Mouse (Mus musculus): ENCODE data around the gene Fbxo46. TPM values are rescaled to one million over a fixed set of nuclear protein-coding genes. Genes with fewer than 3 reads are reported as not detected.

Gene Fbxo46
- polyA plus RNA-seq, 1 experiment from 2014 or later, result 10.1 TPM

- no peak overlapping the region for H3K27ac ChIP-seq (ENCODE audit: low read depth, low read length)
- no peaks in the 10 kb centered on the region for H3K9me3 ChIP-seq (replicated peaks; ENCODE audit: control insufficient read depth, low read length)
- peaks cover 72% of the 10 kb centered on the region for H3K36me3 ChIP-seq (ENCODE audit: control insufficient read depth, insufficient read depth, low read length)
- H3K9ac ChIP-seq (ENCODE audit: low read length), result no peak overlapping the region
- H3K4me2 ChIP-seq (ENCODE audit: low read length), result no peak overlapping the region
- H3K27me3 ChIP-seq (replicated peaks; ENCODE audit: control insufficient read depth, insufficient read depth, low read length), result no peaks in the 10 kb centered on the region
- WGBS, result 61% methylated on average over 18 of the region's 18 CpGs
- H3K4me1 ChIP-seq (ENCODE audit: control insufficient read depth, insufficient read depth, low read length), result no peaks in the 10 kb centered on the region
- DNase-seq (ENCODE audit: low spot score) (no peak), ATAC-seq (no peak)
- no peak overlapping the region for H3K4me3 ChIP-seq (ENCODE audit: low read depth, low read length)
These were observed 32.9 kb upstream of the Fbxo46 start for GRCm38 (mm10) chr7:19086760-19087159.

- no peaks in the 10 kb centered on the region for H3K27me3 ChIP-seq (replicated peaks; ENCODE audit: control insufficient read depth, insufficient read depth, low read length)
- H3K9ac ChIP-seq (ENCODE audit: low read length), result no peak overlapping the region
- 40% methylated on average over 10 of the region's 10 CpGs for WGBS
- ATAC-seq (no peak), DNase-seq (ENCODE audit: low spot score) (peak; percentile 70)
- H3K4me3 ChIP-seq (ENCODE audit: low read depth, low read length), result no peak overlapping the region
- no peak overlapping the region for H3K27ac ChIP-seq (ENCODE audit: low read depth, low read length)
- H3K4me2 ChIP-seq (ENCODE audit: low read length), result no peak overlapping the region
- H3K9me3 ChIP-seq (replicated peaks; ENCODE audit: control insufficient read depth, low read length), result no peaks in the 10 kb centered on the region
- peaks cover 56% of the 10 kb centered on the region for H3K36me3 ChIP-seq (ENCODE audit: control insufficient read depth, insufficient read depth, low read length)
- H3K4me1 ChIP-seq (ENCODE audit: control insufficient read depth, insufficient read depth, low read length), result peaks cover 10% of the 10 kb centered on the region; the same call in 1 of the 2 replicates
These were observed 30.8 kb upstream of the Fbxo46 start for GRCm38 (mm10) chr7:19088813-19089212.

GRCm38 (mm10) chr7:19091913-19092312 lies 27.7 kb upstream of the Fbxo46 start:
- no peaks in the 10 kb centered on the region for H3K27me3 ChIP-seq (replicated peaks; ENCODE audit: control insufficient read depth, insufficient read depth, low read length)
- DNase-seq (ENCODE audit: low spot score), result no peak
- peaks cover 19% of the 10 kb centered on the region for H3K4me1 ChIP-seq (ENCODE audit: control insufficient read depth, insufficient read depth, low read length)
- H3K9ac ChIP-seq (ENCODE audit: low read length), result peak overlapping the region; percentile 40; the same call in 1 of the 2 replicates
- H3K4me3 ChIP-seq (ENCODE audit: low read depth, low read length), result no peak overlapping the region
- ATAC-seq, result no peak
- H3K4me2 ChIP-seq (ENCODE audit: low read length), result peak overlapping the region; percentile 98; the same call in 1 of the 2 replicates
- 27% methylated on average over 16 of the region's 17 CpGs for WGBS
- H3K27ac ChIP-seq (ENCODE audit: low read depth, low read length), result no peak overlapping the region
- H3K36me3 ChIP-seq (ENCODE audit: control insufficient read depth, insufficient read depth, low read length), result peaks cover 46% of the 10 kb centered on the region
- no peaks in the 10 kb centered on the region for H3K9me3 ChIP-seq (replicated peaks; ENCODE audit: control insufficient read depth, low read length)

GRCm38 (mm10) chr7:19092381-19093173 lies 27.1 kb upstream of the Fbxo46 start:
- Histone ChIP-seq H3K4me1 (ENCODE audit: control insufficient read depth, insufficient read depth, low read length) (peaks cover 19% of the 10 kb centered on the region), H3K4me2 (ENCODE audit: low read length) (peak overlapping the region; percentile 98), H3K27ac (ENCODE audit: low read depth, low read length) (peak overlapping the region; percentile 60), H3K9me3 (replicated peaks; ENCODE audit: control insufficient read depth, low read length) (no peaks in the 10 kb centered on the region), H3K4me3 (ENCODE audit: low read depth, low read length) (peak overlapping the region; percentile 56), H3K36me3 (ENCODE audit: control insufficient read depth, insufficient read depth, low read length) (peaks cover 40% of the 10 kb centered on the region), H3K27me3 (replicated peaks; ENCODE audit: control insufficient read depth, insufficient read depth, low read length) (no peaks in the 10 kb centered on the region), H3K9ac (ENCODE audit: low read length) (peak overlapping the region; percentile 40; the same call in 1 of the 2 replicates)
- whole genome bisulfite sequencing, result 3% methylated on average over 38 of the region's 38 CpGs
- DNase-seq (ENCODE audit: low spot score), result peak; percentile 75
- ATAC-seq, result peak; percentile 61

- H3K36me3 ChIP-seq (ENCODE audit: control insufficient read depth, insufficient read depth, low read length), result peaks cover 34% of the 10 kb centered on the region
- DNase-seq (ENCODE audit: low spot score) (peak; percentile 67), ATAC-seq (peak; percentile 56)
- peak overlapping the region; percentile 25; the same call in 1 of the 2 replicates for H3K9ac ChIP-seq (ENCODE audit: low read length)
- H3K27ac ChIP-seq (ENCODE audit: low read depth, low read length), result peak overlapping the region; percentile 60; the same call in 1 of the 2 replicates
- H3K27me3 ChIP-seq (replicated peaks; ENCODE audit: control insufficient read depth, insufficient read depth, low read length), result no peaks in the 10 kb centered on the region
- H3K4me2 ChIP-seq (ENCODE audit: low read length), result peak overlapping the region; percentile 98
- no peaks in the 10 kb centered on the region for H3K9me3 ChIP-seq (replicated peaks; ENCODE audit: control insufficient read depth, low read length)
- WGBS, result 2% methylated on average over 12 of the region's 15 CpGs
- H3K4me1 ChIP-seq (ENCODE audit: control insufficient read depth, insufficient read depth, low read length), result peaks cover 19% of the 10 kb centered on the region
- peak overlapping the region; percentile 56 for H3K4me3 ChIP-seq (ENCODE audit: low read depth, low read length)
These were observed 26.5 kb upstream of the Fbxo46 start for GRCm38 (mm10) chr7:19093174-19093521.

- Histone ChIP-seq H3K4me1 (ENCODE audit: control insufficient read depth, insufficient read depth, low read length) (peaks cover 19% of the 10 kb centered on the region), H3K27me3 (replicated peaks; ENCODE audit: control insufficient read depth, insufficient read depth, low read length) (no peaks in the 10 kb centered on the region), H3K4me3 (ENCODE audit: low read depth, low read length) (peak overlapping the region; percentile 56), H3K4me2 (ENCODE audit: low read length) (peak overlapping the region; percentile 98), H3K36me3 (ENCODE audit: control insufficient read depth, insufficient read depth, low read length) (peaks cover 29% of the 10 kb centered on the region), H3K27ac (ENCODE audit: low read depth, low read length) (peak overlapping the region; percentile 84), H3K9me3 (replicated peaks; ENCODE audit: control insufficient read depth, low read length) (no peaks in the 10 kb centered on the region), H3K9ac (ENCODE audit: low read length) (peak overlapping the region; percentile 73)
- DNase-seq (ENCODE audit: low spot score) (peak; percentile 95), ATAC-seq (peak; percentile 79)
- WGBS, result under 1% methylated on average over 45 of the region's 45 CpGs
These were observed 25.9 kb upstream of the Fbxo46 start for GRCm38 (mm10) chr7:19093537-19094385.

GRCm38 (mm10) chr7:19094471-19094825 lies 25.2 kb upstream of the Fbxo46 start, which contains the start of gene Six5:
Six5 (plus strand) TSS chr7:19094594.
- WGBS, result 2% methylated on average over 23 of the region's 36 CpGs
- Histone ChIP-seq H3K9me3 (replicated peaks; ENCODE audit: control insufficient read depth, low read length) (no peaks in the 10 kb centered on the region), H3K9ac (ENCODE audit: low read length) (peak within 1 kb of the TSS; percentile 73), H3K36me3 (ENCODE audit: control insufficient read depth, insufficient read depth, low read length) (peaks cover 24% of the 10 kb centered on the region), H3K4me1 (ENCODE audit: control insufficient read depth, insufficient read depth, low read length) (peaks cover 19% of the 10 kb centered on the region), H3K27me3 (replicated peaks; ENCODE audit: control insufficient read depth, insufficient read depth, low read length) (no peaks in the 10 kb centered on the region), H3K4me2 (ENCODE audit: low read length) (peak within 1 kb of the TSS; percentile 98), H3K4me3 (ENCODE audit: low read depth, low read length) (peak within 1 kb of the TSS; percentile 56), H3K27ac (ENCODE audit: low read depth, low read length) (peak within 1 kb of the TSS; percentile 84)
- ATAC-seq (peak; percentile 11), DNase-seq (ENCODE audit: low spot score) (no peak)

GRCm38 (mm10) chr7:19094826-19095750 lies 24.6 kb upstream of the Fbxo46 start:
- H3K4me3 ChIP-seq (ENCODE audit: low read depth, low read length), result peak overlapping the region; percentile 56
- ATAC-seq (no peak), DNase-seq (ENCODE audit: low spot score) (peak; percentile 55)
- peaks cover 18% of the 10 kb centered on the region for H3K36me3 ChIP-seq (ENCODE audit: control insufficient read depth, insufficient read depth, low read length)
- no peaks in the 10 kb centered on the region for H3K27me3 ChIP-seq (replicated peaks; ENCODE audit: control insufficient read depth, insufficient read depth, low read length)
- peak overlapping the region; percentile 98 for H3K4me2 ChIP-seq (ENCODE audit: low read length)
- H3K9me3 ChIP-seq (replicated peaks; ENCODE audit: control insufficient read depth, low read length), result no peaks in the 10 kb centered on the region
- peak overlapping the region; percentile 73 for H3K9ac ChIP-seq (ENCODE audit: low read length)
- peak overlapping the region; percentile 84 for H3K27ac ChIP-seq (ENCODE audit: low read depth, low read length)
- H3K4me1 ChIP-seq (ENCODE audit: control insufficient read depth, insufficient read depth, low read length), result peaks cover 19% of the 10 kb centered on the region
- under 1% methylated on average over 83 of the region's 87 CpGs for WGBS
